Mouse (Mus musculus) retina, adult 2 months (tissue): ENCODE measurements at regions not wholly inside any gene's neighbourhood (a gene's known extent, or its start where the extent isn't known, plus 50 kb on each side); places are given as distances from the start of the nearest gene placed in this dataset.
"Not testable (repeated sequence)": the region's sequence is repeated elsewhere in the genome, so short reads cannot be mapped to it uniquely, and the experiment has no call there.

ENCODE experiments used
- DNase-seq: peaks from one replicate; pipeline ENCODE4 v3.0.0-alpha.2; 2012; ENCODE audit warnings: low read depth, low spot score

DNA sequence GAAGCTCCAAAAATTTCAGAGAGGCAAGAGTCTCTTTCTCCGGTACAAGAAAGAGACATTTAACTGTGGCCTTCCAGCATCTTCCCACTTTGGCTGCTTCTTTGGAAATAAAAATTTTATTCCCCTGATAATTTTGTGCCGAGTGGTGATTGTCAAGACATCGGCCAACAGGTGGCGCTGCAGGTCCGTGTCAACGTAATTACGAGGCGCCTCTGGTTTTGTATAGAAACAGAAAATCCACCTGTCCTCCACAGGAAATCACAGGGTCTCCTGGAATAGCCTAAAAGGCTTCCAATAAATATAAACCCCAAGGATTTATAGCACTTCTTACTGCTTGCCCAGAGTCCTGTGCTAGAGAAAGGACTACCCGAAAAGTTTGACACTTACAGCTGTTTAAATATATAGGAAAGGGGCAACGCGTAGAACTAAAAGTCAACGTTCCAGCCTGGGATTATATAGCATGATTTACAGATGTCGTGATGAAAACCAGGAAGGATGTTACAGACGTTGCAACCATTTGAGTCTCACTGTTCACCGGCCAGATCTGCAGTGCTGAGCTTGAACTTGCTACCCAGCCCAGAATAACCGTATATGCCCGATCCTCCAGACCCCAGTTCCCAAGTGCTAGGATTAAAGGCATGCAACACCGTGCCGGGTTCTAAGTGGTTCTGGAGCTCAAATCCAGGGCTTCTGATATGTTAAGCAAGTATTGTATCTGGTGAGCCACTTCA is 251.3 kb upstream of the Tgfbr2 start:
- DNase-seq = peak; percentile 28

DNA sequence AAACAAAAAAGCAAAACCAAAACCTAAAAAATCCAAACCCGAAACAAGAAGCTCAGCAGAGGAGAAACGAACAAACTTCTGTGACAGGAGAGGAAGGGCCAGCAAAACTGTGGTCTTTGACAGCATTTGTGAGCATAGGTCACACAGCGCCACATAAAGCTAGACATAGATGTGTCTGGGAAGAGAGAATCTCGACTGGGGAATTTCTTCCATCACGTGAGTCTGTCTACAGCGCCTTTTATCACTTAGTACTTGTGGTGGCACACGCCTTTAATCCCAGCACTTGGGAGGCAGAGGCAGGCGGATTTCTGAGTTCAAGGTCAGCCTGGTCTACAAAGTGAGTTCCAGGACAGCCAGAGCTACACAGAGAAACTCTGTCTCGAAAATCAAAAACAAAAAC is 250.2 kb upstream of the Tgfbr2 start:
- not testable (repeated sequence) for DNase-seq

DNA sequence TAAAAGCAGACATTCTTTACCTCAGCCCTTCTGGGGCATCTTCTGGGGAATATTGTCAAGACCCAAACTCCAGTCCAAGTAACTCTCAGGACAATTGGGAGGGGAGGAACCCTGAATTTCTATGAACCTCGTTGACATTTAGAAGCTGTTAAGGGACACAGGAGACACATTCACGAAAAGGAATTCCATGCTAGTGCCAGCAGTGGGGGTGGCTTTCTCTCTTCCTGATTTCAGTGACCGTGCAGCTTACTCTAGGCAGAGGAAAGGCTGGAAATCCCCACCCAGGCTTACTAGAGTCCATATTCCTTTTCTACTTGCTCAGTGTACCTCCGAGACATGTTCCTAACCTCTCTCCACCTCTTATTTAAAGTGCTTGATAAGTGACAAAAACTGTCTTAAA is 239.9 kb upstream of the Tgfbr2 start:
- DNase-seq = no peak

DNA sequence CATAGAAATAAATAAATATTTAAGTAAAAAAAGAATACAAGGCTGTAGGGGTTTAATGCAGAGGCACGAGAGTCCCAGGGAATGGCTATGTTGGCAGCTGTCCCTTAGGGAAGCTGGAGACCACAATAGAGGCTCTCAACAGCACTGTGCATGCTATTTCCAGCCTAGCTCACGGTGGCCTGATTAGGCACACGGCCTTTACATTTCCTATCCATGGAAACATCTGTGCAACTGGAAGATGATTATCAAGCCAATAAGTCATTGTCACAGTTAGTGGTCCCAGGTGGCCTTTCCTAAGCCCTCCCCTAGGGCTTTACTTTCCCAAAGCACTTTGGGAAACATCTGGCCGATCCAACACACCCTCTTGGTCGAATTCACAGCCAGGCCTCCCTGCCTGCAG is 235.9 kb upstream of the Tgfbr2 start:
- no peak for DNase-seq

DNA sequence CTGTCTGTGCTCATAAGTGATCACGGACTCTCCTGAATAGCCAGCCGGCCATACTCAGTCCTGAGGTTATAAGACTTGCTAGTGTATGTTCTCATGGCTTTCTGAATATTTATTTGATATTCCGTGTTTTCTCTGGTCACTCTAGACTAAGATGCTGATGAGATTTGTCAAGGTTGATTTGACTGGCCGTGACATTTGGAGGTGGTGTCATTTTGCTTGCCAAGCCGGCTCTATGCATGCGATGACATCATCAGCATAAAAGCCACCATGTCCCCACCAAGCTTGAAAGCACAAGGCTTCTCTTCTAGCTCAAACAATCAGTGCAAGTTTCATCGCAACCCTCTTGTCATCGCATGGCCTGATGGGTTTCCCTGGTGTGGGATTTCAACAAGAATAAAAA is 235.3 kb upstream of the Tgfbr2 start:
- DNase-seq = no peak

DNA sequence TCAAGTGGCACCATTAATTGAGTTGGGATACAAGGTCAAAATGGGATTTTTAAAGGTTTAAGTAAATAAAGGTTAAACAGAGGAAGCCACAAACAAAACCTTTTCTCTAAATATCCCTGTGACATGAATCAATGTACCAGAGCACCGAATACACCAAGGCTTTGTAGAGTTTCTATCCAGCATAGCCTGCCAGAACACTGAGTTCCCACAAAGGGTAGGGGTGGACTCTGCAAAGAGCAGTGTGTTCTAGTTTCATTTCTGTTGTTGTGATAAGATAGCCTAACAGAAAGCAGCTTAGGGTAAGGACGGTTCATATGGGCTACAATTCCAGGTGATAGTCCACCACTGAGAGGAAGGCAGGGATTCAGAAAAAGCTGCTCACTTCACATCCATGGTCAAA is 233.0 kb upstream of the Tgfbr2 start:
- no peak for DNase-seq

DNA sequence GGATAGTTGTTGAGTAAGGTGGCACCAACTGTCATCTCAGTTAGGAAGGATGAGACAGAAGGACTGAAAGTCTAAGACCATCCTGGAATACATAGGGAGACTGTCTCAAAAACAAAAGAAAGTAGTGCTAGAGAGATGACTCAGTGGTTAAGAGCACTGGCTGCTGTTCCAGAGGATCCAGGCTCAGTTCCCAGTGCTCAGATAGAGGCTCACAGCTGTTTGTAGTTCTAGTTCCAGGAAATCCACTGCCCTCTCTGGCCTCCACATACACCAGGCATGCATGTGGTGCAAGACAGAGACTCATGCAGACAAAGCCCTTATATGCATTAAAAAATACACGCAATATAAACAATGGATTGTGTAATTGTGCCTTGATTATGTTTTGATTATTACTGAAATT is 229.9 kb upstream of the Tgfbr2 start:
- no peak for DNase-seq

DNA sequence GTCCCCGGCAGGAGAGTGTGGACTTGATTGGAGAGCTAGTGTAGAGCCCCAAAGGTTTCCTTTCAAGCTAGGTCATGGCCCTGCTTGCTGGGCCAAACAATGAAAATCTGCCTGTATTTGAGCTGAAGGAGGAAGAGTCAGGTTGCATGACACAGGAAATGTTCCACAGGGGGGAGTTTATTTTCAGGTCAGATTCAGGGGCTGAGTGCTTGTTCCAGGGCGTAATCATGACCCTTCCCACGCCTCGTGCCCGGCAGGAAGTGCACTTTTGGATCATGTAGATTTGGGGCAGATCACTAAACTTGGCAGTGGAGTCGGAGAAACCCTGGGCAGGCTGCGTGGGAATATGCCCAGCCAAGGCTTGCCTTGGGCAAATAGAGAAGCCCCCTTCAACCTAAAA is 226.7 kb upstream of the Tgfbr2 start:
- no peak for DNase-seq

DNA sequence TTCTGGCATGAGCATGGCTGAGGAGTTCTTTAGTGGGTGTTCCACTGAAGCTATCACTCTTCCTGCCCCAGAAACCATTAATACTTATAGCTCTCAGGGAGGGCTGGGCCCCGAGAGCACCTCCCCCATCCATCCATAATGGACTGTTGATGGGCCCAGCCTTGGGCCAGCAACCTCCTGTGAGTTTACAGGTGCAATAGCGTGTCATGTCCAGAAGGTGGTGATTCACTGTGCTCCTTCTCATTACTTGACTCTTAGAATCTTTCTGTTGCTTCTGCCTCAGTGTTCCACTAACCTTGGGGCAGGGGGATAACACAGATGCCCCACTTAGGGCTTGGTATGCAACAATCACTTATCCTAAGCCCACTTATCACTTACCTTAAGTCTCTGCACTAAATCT is 225.1 kb upstream of the Tgfbr2 start:
- no peak for DNase-seq

DNA sequence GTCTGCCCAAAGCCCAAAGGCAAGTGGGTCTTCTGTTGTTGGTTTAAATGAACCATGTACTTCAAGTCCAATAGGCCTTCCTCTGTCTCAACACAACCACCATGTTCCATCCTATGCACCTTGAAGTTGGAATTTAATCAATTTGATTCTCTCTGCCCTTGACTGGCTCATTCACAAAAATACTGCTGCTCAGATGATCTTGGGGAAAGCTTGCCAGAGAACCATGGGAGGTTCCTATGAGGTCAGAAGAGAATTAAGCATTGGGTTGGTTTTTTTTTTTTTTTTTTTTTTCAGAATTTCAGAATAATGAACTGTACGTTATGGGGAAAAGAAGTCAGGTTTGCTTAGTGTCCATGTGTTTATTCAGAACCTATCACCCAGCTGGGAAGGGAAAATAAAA is 224.1 kb upstream of the Tgfbr2 start:
- DNase-seq = no peak

DNA sequence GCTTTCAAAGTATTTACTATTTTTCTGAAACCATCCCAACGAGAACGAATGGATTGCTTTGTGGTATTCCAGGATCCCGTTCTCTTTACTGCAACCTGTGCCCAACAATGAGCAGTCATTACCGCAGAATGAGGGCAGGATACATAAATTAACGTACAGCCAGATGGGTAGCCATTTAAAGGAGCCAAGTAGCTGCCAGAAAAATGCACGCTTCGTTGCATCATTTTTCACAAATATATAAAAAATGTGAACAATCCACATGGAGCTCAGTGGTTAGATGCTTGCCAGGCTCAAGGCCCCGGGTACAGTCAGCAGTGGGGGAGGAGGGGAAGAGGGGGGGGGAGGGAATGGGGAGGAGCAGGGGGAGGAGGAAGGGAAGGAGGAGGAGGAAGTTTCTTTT is 217.1 kb upstream of the Tgfbr2 start:
- DNase-seq = no peak

DNA sequence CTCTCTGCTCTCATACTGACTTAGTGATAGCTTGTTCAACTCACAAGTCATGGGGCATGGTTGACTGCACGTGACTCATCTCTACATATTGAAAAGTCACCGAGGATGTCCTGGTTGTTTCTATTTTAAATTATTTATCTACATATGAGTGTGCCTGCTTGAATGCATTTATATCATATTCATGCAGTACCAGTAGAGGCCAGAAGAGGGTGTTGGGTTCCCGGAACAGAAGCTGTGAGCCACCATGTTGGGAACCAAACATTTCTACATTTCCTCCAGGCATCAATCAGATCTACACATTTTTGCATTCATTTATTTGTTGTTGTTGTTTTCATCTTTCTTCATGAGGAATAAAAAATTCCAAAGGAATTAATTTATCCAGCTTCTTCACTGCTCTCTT is 214.6 kb upstream of the Tgfbr2 start:
- no peak for DNase-seq

DNA sequence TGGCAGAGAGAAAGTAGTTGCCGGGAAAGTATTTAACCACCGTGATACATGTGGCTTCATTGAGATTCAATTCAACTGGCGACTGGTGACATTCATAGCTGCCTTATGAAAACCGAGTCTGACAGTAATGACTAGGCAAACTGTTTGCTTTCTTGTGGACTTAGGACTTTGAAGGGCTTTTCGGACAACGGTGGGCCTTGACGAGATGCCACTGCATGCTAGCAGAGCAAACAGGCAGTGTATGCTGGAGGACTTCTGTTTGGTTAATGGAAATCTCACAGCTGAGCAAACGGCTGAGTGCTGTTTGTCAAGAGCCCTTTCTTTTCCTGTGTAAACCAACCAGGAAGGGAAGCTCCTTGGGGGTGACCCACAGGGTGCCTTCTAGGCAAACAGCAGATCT is 213.7 kb upstream of the Tgfbr2 start:
- no peak for DNase-seq

DNA sequence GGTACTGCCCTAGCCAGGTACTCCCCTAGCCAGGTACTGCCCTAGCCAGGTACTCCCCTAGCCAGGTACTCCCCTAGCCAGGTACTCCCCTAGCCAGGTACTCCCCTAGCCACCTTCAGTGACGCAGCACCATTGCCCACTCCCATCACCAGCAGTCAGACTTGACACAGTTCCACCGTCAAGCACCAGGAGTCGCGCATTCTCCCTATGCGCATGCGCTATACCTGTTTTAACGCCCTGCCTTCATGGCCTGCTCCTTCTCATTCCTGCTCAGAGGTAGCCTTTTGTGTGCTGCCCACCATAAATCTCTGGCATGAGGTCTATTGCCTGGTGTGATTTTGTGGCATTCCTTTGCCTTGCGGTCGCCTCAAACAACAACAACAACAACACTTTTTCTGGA is 212.9 kb upstream of the Tgfbr2 start:
- DNase-seq = no peak

DNA sequence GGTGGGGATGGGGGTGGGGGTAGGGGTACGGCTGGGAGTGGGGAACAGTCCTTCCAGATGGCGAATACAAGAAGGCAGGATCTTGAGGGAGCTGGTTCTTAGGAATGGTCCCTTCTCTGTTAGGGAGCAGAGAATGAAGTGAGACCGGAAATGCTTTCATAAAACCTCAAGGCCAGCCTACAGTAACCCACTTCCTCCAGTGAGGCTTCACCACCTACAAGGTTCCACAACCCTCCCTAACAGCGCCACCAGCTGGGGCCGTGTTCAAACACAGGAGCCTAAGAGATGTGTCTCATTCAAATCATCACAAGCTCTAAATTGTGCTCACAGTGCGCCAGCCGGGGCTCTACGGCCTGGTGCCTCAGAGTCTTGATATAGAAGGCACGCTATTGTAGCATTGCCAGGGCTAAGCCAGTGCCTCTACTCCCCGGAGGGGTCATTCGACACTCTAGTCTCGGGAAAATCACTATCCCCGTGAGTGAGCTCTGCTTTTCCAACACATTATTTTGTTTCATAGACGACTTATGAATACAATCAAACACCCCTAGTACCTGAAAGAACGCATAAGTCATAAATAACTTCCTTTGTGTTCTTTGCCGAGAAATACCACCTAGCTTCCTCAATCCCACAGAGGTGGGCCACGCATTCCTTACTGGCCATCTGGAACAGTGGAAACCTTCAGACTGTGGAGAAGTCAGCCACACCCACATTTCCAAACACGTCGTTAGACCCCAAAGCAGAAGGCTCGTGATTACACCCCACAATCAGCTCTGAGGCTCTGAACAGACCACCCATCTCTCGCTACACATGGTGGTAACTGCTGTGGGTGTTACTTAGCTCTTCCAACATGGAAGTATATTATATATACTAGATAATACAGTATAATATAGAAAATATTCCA is 209.3 kb upstream of the Tgfbr2 start:
- DNase-seq = no peak

DNA sequence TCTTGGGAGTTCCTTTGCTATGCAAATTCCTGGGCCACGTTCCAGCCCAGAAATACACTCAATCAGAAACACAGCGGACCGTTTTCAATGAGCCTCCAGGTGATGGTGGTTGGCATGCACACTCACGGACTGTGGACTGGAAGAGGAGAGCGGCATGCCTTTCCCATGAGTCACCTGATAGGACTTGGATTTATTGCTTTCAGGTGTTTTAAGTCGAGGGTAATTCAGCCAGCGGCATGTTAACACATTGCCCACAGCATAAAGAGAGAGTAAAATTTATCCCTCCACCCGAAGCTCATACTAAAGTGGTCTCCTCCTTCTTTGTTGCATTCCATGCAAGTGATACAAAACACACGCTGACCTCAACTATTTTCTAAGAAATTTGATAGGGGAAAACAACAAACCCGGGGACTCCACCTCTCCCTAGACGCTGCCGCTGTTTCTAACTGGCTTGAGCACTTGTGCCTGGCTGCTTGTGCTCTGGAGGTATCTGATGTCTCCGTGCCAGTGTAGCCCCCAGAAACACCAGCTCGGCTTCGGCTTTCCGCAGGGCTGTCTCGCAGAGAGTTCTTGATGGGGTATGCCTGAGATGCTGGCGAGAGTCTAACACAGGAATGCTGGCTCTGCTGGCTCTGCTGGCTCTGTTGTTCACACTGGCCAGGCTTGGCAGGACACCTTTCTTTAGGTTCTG is 208.4 kb upstream of the Tgfbr2 start:
- no peak for DNase-seq

DNA sequence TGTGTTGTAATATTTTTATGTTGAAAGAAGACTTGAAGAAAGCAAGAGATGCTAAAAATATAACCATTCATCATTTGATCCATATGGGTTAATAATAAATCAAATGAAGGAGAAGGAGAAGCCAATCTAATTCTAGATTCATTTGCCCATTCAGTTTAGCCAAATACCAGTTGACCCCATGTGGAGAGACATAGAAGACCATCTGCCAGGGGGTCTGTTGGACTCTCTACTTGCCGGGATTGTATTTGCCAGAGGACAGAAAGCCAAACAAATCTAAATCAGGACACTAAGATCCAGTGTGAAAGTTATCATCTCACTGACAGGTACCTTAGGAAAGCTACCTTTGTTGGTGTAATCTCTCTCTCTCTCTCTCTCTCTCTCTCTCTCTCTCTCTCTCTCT is 202.5 kb upstream of the Tgfbr2 start:
- no peak for DNase-seq

DNA sequence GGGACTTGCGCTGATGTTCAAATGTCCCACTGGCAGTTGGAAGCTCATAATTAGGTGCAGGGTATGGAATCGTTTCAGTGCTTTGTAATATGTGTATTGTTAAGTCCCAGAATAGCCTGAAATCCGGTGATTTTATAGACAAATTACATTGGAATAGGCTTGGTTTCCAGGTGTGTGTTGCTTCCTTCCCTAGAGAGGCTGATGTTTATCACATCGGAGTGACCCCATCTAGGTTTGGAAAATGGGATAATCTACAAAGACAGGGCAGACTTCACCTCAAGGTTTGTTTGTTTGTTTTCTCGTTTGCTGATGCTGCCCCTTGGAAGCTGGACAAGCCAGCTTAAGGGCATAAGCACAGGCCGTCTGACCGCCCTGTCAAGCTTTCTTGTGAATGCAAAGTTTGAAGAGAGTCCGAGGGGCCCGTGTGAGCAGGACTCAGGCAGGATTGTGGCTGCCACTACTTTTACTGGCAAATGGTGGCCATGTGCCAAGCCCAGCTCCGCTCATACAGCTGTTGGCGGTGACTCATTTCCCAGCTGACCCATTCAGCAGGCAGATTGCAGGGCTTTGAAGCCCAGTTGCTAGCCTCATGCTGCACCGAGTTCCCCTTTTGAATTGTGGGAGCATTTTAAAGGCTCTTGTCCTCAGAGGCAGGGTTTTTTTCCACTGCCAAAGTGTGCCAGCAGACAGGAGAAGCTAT is 200.6 kb upstream of the Tgfbr2 start:
- no peak for DNase-seq

DNA sequence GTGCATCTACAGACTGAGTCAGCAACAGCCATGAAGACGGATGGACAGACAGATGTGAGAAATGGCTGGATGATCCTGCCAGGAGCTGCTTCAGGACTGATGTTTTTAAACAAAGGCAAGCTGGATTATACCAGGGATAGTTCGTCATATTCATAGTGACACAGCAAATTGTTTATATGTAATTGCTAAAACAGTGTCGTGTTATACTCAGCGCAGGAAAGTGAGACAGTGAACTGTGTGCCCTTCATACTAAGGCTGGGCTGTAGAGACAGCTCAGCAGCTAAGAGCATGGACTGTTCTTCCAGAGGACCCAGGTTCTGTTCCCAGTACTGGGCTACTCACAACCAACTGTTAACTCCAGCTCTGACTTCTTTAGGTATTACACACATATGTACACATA is 199.2 kb upstream of the Tgfbr2 start:
- no peak for DNase-seq

DNA sequence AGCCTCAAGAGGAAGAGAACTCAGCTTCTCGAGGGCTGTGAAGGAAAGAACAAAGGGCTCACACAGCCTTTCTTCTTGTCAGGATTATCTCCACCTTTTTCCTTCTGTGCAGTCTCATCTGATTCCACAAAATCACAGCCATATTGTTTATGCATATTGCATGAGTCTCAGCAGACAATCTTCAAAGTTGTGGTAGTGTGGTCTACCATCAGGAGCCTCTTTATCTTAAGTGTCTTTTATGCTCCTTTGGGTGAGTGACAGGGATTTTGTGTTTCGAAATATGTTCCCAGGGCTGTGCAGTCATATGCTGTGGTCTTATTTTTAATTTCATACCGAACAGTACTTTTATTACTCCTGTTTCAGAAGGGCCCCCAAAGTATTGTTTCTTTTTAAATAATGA is 198.2 kb upstream of the Tgfbr2 start:
- no peak for DNase-seq

DNA sequence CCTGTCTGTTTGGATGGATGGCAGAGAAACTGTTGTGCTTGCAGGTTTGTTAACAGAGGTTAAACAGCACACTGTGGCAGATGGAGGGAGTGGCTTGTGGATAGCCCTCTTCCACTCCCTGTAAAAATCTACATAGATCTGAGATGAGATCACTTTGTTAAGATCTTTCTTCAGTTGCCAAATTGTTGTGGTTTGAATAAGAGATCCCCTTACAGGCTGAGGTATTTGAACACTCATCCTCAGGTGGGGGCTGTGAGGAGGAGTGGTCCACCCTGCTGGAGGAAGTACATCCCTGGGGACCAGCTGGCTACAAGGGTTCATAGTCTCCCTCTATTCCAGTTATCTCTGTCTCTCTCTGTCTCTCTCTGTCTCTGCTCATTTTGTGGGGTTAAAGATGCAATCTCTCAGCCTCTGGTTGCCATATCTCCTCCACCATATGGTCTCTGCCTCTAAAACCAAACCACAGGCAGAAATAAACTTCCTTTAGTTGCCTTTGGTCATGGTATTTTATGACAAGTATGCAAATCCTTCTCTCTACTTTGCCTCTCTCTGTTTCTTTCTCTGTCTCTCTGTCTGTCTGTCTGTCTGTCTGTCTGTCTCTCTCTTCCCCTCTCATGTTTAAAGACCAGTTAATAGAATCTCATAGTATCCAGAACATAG is 194.0 kb upstream of the Tgfbr2 start:
- DNase-seq = no peak
